Mouse (Mus musculus) R1 (cell line): ENCODE results near the gene Tctex1d2.

Experiments used
- DNase-seq: peaks from one replicate; pipeline ENCODE4 v3.0.0-alpha.2; 2018; ENCODE audit warnings: low read depth, low spot score

The Tctex1d2 gene

GRCm38 (mm10) chr16:32468488-32468887, 49.0 kb downstream of the Tctex1d2 start:
- no peak for DNase-seq

DNA sequence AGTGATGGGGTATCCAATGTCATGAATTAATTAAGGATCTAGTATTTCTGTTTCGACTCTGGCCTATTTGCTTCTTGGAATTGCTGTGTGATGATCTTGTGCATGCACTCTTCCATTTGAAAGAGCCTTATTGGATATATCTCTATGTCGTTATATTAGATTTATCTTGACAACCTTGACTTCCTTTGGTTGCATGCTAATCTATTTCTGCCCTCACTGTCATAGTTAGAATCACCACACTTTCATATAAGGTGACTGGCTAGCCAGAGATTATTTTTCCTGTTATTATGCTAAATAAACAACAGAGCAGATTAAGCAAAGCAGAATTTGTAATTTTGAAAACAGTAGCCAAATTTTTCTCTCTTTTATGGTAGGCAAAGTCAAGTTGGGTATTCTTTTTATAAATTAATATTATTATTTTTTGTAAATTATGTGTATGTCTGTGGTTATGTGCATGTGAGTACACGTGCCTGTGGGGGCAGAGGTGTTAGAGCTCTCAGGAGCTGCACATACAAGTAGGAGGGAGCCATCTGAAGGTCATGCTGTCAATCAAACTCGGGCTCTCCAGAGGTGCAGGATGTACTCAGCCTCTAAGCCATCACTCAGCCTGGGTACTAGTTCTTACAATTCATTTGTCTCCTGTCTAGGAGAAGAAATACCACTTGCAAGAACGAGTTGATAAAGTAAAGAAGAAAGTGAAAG, 50.1 kb downstream of the Tctex1d2 start:
- DNase-seq = no peak

- no peak for DNase-seq
Measured at GRCm38 (mm10) chr16:32472276-32473015, 52.9 kb downstream of the Tctex1d2 start.

DNA sequence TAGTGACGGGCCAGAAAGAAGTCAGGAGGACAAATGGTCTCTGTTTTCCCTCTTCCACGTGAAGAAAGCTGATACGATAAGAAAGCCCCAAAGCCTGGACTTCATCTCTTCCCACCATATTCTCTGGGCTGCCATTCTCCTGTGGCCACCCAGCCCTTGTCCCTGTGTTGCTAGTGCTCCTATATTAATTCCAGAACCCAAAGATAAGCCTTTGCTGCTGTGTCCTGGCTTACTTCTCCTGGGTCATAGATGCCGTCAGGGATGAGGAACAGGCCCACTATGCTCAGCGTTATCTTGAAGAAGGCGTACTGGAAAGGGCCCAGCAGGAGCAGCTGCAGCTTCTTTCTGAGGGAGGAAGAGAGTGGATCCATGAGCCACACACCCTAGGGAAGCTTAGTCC, 57.8 kb downstream of the Tctex1d2 start:
- no peak for DNase-seq
